Mouse (Mus musculus) lung, embryonic 14.5 days (tissue): ENCODE measurements around the gene Immp2l. TPM values are rescaled to one million over a fixed set of nuclear protein-coding genes. Genes with fewer than 3 reads are reported as not detected.
A peak's percentile ranks its signal among the peaks of the same experiment; 100 is the strongest.

Source experiments
- ATAC-seq: fragments of 200-750 bp; cut with Nextera tagmentation; 2 replicates; pipeline ENCODE4 v1.8.0; 2017; ENCODE audit warnings: mild to moderate bottlenecking, moderate TSS enrichment, moderate library complexity; ENCODE audit not compliant: insufficient read depth
- DNase-seq: peaks from one replicate; pipeline ENCODE4 v3.0.0-alpha.2; 2015
- H3K27ac ChIP-seq: fragments of 300-500 bp; sonication (generic); 2 replicates; pipeline ENCODE4 v1.5.1; 2014; ENCODE audit warnings: low read depth, mild to moderate bottlenecking, moderate library complexity
- H3K27me3 ChIP-seq: fragments of 300-500 bp; sonication (generic); 2 replicates; pipeline ENCODE4 v1.6.1; 2014; ENCODE audit warnings: low read length, control low read depth; ENCODE audit not compliant: insufficient read depth
- H3K36me3 ChIP-seq: fragments of 300-500 bp; sonication (generic); 2 replicates; pipeline ENCODE4 v1.6.1; 2014; ENCODE audit warnings: control low read depth; ENCODE audit not compliant: insufficient read depth
- H3K4me1 ChIP-seq: fragments of 300-500 bp; sonication (generic); 2 replicates; pipeline ENCODE4 v1.6.1; 2014; ENCODE audit warnings: antibody characterized with exemption, control low read depth; ENCODE audit not compliant: insufficient read depth
- H3K4me2 ChIP-seq: fragments of 300-500 bp; sonication (generic); 2 replicates; pipeline ENCODE4 v1.6.1; 2014; ENCODE audit warnings: mild to moderate bottlenecking
- H3K4me3 ChIP-seq: fragments of 300-500 bp; sonication (generic); 2 replicates; pipeline ENCODE4 v1.5.1; 2014; ENCODE audit warnings: low read depth, low read length
- H3K9ac ChIP-seq: fragments of 300-500 bp; sonication (generic); 2 replicates; pipeline ENCODE4 v1.6.1; 2014
- H3K9me3 ChIP-seq: fragments of 300-500 bp; sonication (generic); 2 replicates; pipeline ENCODE4 v1.6.1; 2016; ENCODE audit warnings: low read depth, low read length, control low read depth
- CTCF ChIP-seq: IDR thresholded peaks from 2 replicates; pipeline ENCODE4 v1.5.1; 2016; ENCODE audit warnings: antibody characterized with exemption, low read depth
- WGBS: fragments of 180-500 bp; shearing (Covaris S2); extraction: QIAGEN DNeasy Blood & Tissue Kit; methylation state at CpG from one replicate; pipeline ENCODE4 v1.1.7; 2014; 5-methylcytosine and 5-hydroxymethylcytosine counted together
- polyA plus RNA-seq: library from polyadenylated mRNA; unstranded; fragments of >200 nt; fragmentation: Nextera tagmentation; extraction: Ambion mirVana; gene quantifications from 2 replicates; pipeline ENCODE4 v1.2.1, GENCODE M21; 2014

Immp2l gene
- polyA plus RNA-seq, 1 experiment from 2014 or later: 12.5 TPM

- no peak for TF ChIP-seq CTCF
Measured at GRCm38 (mm10) chr12:41425101-41425679, 401.3 kb downstream of the Immp2l start.

DNA sequence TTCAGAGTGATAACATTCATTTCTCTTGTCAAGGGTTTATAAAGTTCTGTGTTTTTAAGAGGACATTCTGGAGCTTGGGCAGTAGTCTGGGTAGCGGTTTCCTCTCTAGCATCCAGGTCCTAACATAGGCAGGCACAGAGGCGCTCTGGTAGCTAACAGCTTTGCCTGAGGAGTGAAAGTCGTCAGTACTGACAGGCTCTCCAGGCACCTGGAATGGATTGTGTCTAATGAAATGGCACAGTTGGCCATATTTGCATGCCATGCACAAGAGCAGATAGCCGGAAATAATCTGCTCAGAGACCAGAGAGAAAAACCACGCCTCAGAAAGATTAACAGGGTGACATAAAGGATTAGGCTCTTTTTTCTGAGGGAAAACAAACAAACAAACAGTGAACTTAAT lies 403.6 kb downstream of the Immp2l start:
- no peaks in the 10 kb centered on the region for H3K36me3 ChIP-seq
- ATAC-seq: no peak
- H3K9me3 ChIP-seq: no peaks in the 10 kb centered on the region
- no peaks in the 10 kb centered on the region for H3K4me1 ChIP-seq
- no peak overlapping the region for H3K4me3 ChIP-seq
- no peak for DNase-seq
- H3K9ac ChIP-seq: no peak overlapping the region
- H3K27ac ChIP-seq: no peak overlapping the region
- TF ChIP-seq CTCF: no peak
- H3K4me2 ChIP-seq: no peak overlapping the region
- 68% methylated on average over 5 of the region's 5 CpGs for WGBS
- H3K27me3 ChIP-seq: no peaks in the 10 kb centered on the region

More at GRCm38 (mm10) chr12:41425101-41425679, 401.3 kb downstream of the Immp2l start:
- Histone ChIP-seq H3K9ac (no peak overlapping the region), H3K9me3 (no peaks in the 10 kb centered on the region), H3K4me3 (no peak overlapping the region), H3K36me3 (no peaks in the 10 kb centered on the region), H3K27ac (no peak overlapping the region), H3K4me1 (no peaks in the 10 kb centered on the region), H3K27me3 (no peaks in the 10 kb centered on the region), H3K4me2 (no peak overlapping the region)
- 74% methylated on average over 9 of the region's 9 CpGs for WGBS
- no peak for DNase-seq
- ATAC-seq: no peak

DNA sequence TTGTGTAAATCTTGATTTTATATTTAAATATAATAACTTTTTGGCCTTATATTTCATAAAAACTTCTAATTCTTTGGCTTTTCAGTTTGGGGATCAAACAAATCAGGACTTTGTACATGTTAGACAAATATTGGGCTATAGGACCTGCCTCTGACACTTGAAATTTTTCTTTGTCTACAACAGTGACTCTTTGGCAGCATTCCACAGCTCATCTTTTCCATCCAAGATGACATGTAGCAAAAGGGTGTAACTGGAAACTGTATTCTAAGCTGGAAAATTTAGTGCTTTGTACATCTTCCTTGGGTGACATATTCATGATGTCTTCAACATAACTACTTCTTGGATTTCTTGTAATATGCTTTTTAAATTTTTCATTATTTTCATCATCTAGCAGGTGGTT lies 404.9 kb downstream of the Immp2l start:
- Histone ChIP-seq H3K27ac (no peak overlapping the region), H3K9me3 (no peaks in the 10 kb centered on the region), H3K4me3 (no peak overlapping the region), H3K9ac (no peak overlapping the region), H3K27me3 (no peaks in the 10 kb centered on the region), H3K4me2 (no peak overlapping the region), H3K4me1 (no peaks in the 10 kb centered on the region), H3K36me3 (no peaks in the 10 kb centered on the region)
- no peak for ATAC-seq
- no peak for DNase-seq
- no peak for TF ChIP-seq CTCF

- H3K36me3 ChIP-seq: no peaks in the 10 kb centered on the region
- no peak for TF ChIP-seq CTCF
- H3K4me3 ChIP-seq: no peak overlapping the region
- no peaks in the 10 kb centered on the region for H3K27me3 ChIP-seq
- DNase-seq: no peak
- H3K9ac ChIP-seq: no peak overlapping the region
- H3K9me3 ChIP-seq: no peaks in the 10 kb centered on the region
- WGBS: 66% methylated on average over 5 of the region's 5 CpGs
- no peak overlapping the region for H3K27ac ChIP-seq
- no peak overlapping the region for H3K4me2 ChIP-seq
- no peaks in the 10 kb centered on the region; the same call in 1 of the 2 replicates for H3K4me1 ChIP-seq
- ATAC-seq: no peak
Measured at GRCm38 (mm10) chr12:41436206-41436985, 412.5 kb downstream of the Immp2l start.

GRCm38 (mm10) chr12:41438446-41438845 lies 414.6 kb downstream of the Immp2l start:
- Histone ChIP-seq H3K4me1 (no peaks in the 10 kb centered on the region; the same call in 1 of the 2 replicates), H3K4me2 (no peak overlapping the region), H3K36me3 (no peaks in the 10 kb centered on the region), H3K4me3 (no peak overlapping the region), H3K9me3 (no peaks in the 10 kb centered on the region), H3K27ac (no peak overlapping the region), H3K27me3 (no peaks in the 10 kb centered on the region), H3K9ac (no peak overlapping the region)
- ATAC-seq (peak; percentile 63; the same call in 1 of the 2 replicates), DNase-seq (peak; percentile 71)
- no peak for TF ChIP-seq CTCF
- 41% methylated on average over 4 of the region's 4 CpGs for WGBS

GRCm38 (mm10) chr12:41468374-41468991 lies 444.6 kb downstream of the Immp2l start:
- DNase-seq (no peak), ATAC-seq (no peak)
- TF ChIP-seq CTCF: no peak
- Histone ChIP-seq H3K9me3 (no peaks in the 10 kb centered on the region), H3K27ac (no peak overlapping the region), H3K4me2 (no peak overlapping the region), H3K4me1 (no peaks in the 10 kb centered on the region), H3K36me3 (no peaks in the 10 kb centered on the region), H3K4me3 (no peak overlapping the region), H3K27me3 (no peaks in the 10 kb centered on the region), H3K9ac (no peak overlapping the region)
- 87% methylated on average over 3 of the region's 3 CpGs for WGBS
